ENCODE assay signal across 18 mouse cellular contexts in genomic region chr9:121514462-121514861, GRCm38 (mm10). TPM values are rescaled to one million over a fixed set of nuclear protein-coding genes. Genes with fewer than 3 reads are reported as not detected.
"Had no signal": no experiment of that assay in that cellular context is flagged by ENCODE, and none has a peak within 500 bp of the region (broad histone marks: within the 10 kb centered on the region; RNA-seq: fewer than 3 reads in every experiment).

No protein-coding gene starts in this region.

- H3K27ac ChIP-seq: neural tube, embryonic 15.5 days; stomach, embryonic 15.5 days; stomach, postnatal 0 days had no signal

- H3K27me3 ChIP-seq: neural tube, embryonic 15.5 days; stomach, embryonic 15.5 days had no signal

- H3K9ac ChIP-seq: neural tube, embryonic 15.5 days; stomach, embryonic 15.5 days had no signal

- H3K36me3 ChIP-seq: neural tube, embryonic 15.5 days; stomach, embryonic 15.5 days had no signal

- H3K4me1 ChIP-seq: neural tube, embryonic 15.5 days; stomach, embryonic 15.5 days had no signal

- H3K4me2 ChIP-seq: neural tube, embryonic 15.5 days; stomach, embryonic 15.5 days had no signal

- DNase-seq: retina, postnatal 1 day; right cerebral cortex, adult 18-20 months; right cerebral cortex, postnatal 14 days; right cerebral cortex, postnatal 25 days; right cerebral cortex, postnatal 4 days; spleen, adult 18-20 months; thymus, adult 18-20 months; thymus, adult 2 months; thymus, postnatal 14 days; thymus, postnatal 25 days; thymus, postnatal 36 days; thymus, postnatal 4 days had no signal

- H3K9me3 ChIP-seq: neural tube, embryonic 15.5 days; stomach, embryonic 15.5 days had no signal

- H3K4me3 ChIP-seq: neural tube, embryonic 15.5 days; stomach, embryonic 15.5 days had no signal

RNA-seq across cellular contexts. Expression of gene Cck, which starts 19.0 kb away (rescaled TPM):
- total RNA-seq: neutrophil, adult 5-6 weeks had no signal
- polyA plus RNA-seq: spleen, adult 2 months; testis, adult 2 months had no signal
